Mouse (Mus musculus) liver, embryonic 12.5 days (tissue): ENCODE data around the gene Pcx. TPM values are rescaled to one million over a fixed set of nuclear protein-coding genes. Genes with fewer than 3 reads are reported as not detected.
"Not testable (repeated sequence)": the region's sequence is repeated elsewhere in the genome, so short reads cannot be mapped to it uniquely, and the experiment has no call there.

Experiments
- ATAC-seq: fragments of 200-750 bp; cut with Nextera tagmentation; 2 replicates; pipeline ENCODE4 v1.8.0; 2017; ENCODE audit warnings: moderate number of reproducible peaks, mild to moderate bottlenecking, moderate library complexity
- H3K27ac ChIP-seq: fragments of 300-500 bp; sonication (generic); 2 replicates; pipeline ENCODE4 v1.5.1; 2016; ENCODE audit warnings: mild to moderate bottlenecking
- H3K27me3 ChIP-seq: fragments of 300-500 bp; sonication (generic); replicated peaks from 2 replicates; pipeline ENCODE4 v1.6.1; 2016; ENCODE audit warnings: mild to moderate bottlenecking, moderate library complexity
- H3K36me3 ChIP-seq: fragments of 300-500 bp; sonication (generic); 2 replicates; pipeline ENCODE4 v1.6.1; 2016; ENCODE audit warnings: mild to moderate bottlenecking, moderate library complexity
- H3K4me1 ChIP-seq: fragments of 300-500 bp; sonication (generic); 2 replicates; pipeline ENCODE4 v1.6.1; 2016
- H3K4me2 ChIP-seq: fragments of 300-500 bp; sonication (generic); 2 replicates; pipeline ENCODE4 v1.6.1; 2016; ENCODE audit warnings: mild to moderate bottlenecking, moderate library complexity
- H3K4me3 ChIP-seq: fragments of 300-500 bp; sonication (generic); 2 replicates; pipeline ENCODE4 v1.5.1; 2016; ENCODE audit warnings: mild to moderate bottlenecking, moderate library complexity
- H3K9ac ChIP-seq: fragments of 300-500 bp; sonication (generic); 2 replicates; pipeline ENCODE4 v1.6.1; 2016; ENCODE audit warnings: mild to moderate bottlenecking, moderate library complexity
- H3K9me3 ChIP-seq: fragments of 300-500 bp; sonication (generic); replicated peaks from 2 replicates; pipeline ENCODE4 v1.6.1; 2016; ENCODE audit warnings: mild to moderate bottlenecking, moderate library complexity
- WGBS: fragments of 180-500 bp; shearing (Covaris S2); methylation state at CpG from one replicate; pipeline ENCODE4 v1.1.7; 2016; ENCODE audit not compliant: insufficient replicate concordance; 5-methylcytosine and 5-hydroxymethylcytosine counted together
- polyA plus RNA-seq: library from polyadenylated mRNA; unstranded; fragments of >200 nt; fragmentation: Nextera tagmentation; extraction: Ambion mirVana; gene quantifications from 2 replicates; pipeline ENCODE4 v1.2.1, GENCODE M21; 2016

The Pcx gene
- polyA plus RNA-seq, 1 experiment from 2014 or later, result 34.3 TPM

- peak overlapping the region; percentile 73 for H3K27ac ChIP-seq
- peaks cover 61% of the 10 kb centered on the region for H3K4me1 ChIP-seq
- no peaks in the 10 kb centered on the region for H3K36me3 ChIP-seq
- no peaks in the 10 kb centered on the region for H3K9me3 ChIP-seq
- no peak overlapping the region for H3K4me3 ChIP-seq
- ATAC-seq, result no peak
- peak overlapping the region; percentile 1; the same call in 1 of the 2 replicates for H3K9ac ChIP-seq
- H3K27me3 ChIP-seq, result no peaks in the 10 kb centered on the region; the same call in 1 of the 2 replicates
- WGBS, result 93% methylated on average over 1 of the region's 1 CpGs
- no peak overlapping the region for H3K4me2 ChIP-seq
These were observed 61.4 kb downstream of the Pcx start for GRCm38 (mm10) chr19:4571658-4572057.

GRCm38 (mm10) chr19:4572061-4572460, 61.8 kb downstream of the Pcx start:
- no peaks in the 10 kb centered on the region for H3K36me3 ChIP-seq
- 0 out of 2 replicates have a peak overlapping the region, but pooled peaks have one; percentile 1 for H3K9ac ChIP-seq
- WGBS, result 70% methylated on average over 4 of the region's 4 CpGs
- no peaks in the 10 kb centered on the region for H3K9me3 ChIP-seq
- H3K27ac ChIP-seq, result peak overlapping the region; percentile 73
- H3K4me1 ChIP-seq, result peaks cover 57% of the 10 kb centered on the region
- H3K27me3 ChIP-seq, result no peaks in the 10 kb centered on the region; the same call in 1 of the 2 replicates
- H3K4me3 ChIP-seq, result no peak overlapping the region
- no peak overlapping the region for H3K4me2 ChIP-seq
- ATAC-seq, result no peak

- no peak overlapping the region for H3K4me2 ChIP-seq
- WGBS, result 81% methylated on average over 8 of the region's 8 CpGs
- no peak overlapping the region for H3K9ac ChIP-seq
- no peaks in the 10 kb centered on the region for H3K9me3 ChIP-seq
- H3K4me3 ChIP-seq, result no peak overlapping the region
- ATAC-seq, result no peak
- no peaks in the 10 kb centered on the region for H3K36me3 ChIP-seq
- H3K27me3 ChIP-seq, result no peaks in the 10 kb centered on the region; the same call in 1 of the 2 replicates
- H3K27ac ChIP-seq, result peak overlapping the region; percentile 73; the same call in 1 of the 2 replicates
- peaks cover 53% of the 10 kb centered on the region for H3K4me1 ChIP-seq
These were observed 62.2 kb downstream of the Pcx start for GRCm38 (mm10) chr19:4572467-4572866.

GRCm38 (mm10) chr19:4573241-4573640, 63.0 kb downstream of the Pcx start:
- H3K4me2 ChIP-seq, result no peak overlapping the region
- no peaks in the 10 kb centered on the region; the same call in 1 of the 2 replicates for H3K27me3 ChIP-seq
- no peak overlapping the region for H3K4me3 ChIP-seq
- ATAC-seq, result no peak
- no peak overlapping the region for H3K27ac ChIP-seq
- no peaks in the 10 kb centered on the region for H3K36me3 ChIP-seq
- peaks cover 45% of the 10 kb centered on the region for H3K4me1 ChIP-seq
- H3K9ac ChIP-seq, result no peak overlapping the region
- 86% methylated on average over 1 of the region's 1 CpGs for WGBS
- no peaks in the 10 kb centered on the region for H3K9me3 ChIP-seq

GRCm38 (mm10) chr19:4578799-4579198, 68.5 kb downstream of the Pcx start:
- H3K27ac ChIP-seq, result no peak overlapping the region
- no peaks in the 10 kb centered on the region for H3K36me3 ChIP-seq
- no peak overlapping the region for H3K4me3 ChIP-seq
- no peak for ATAC-seq
- 76% methylated on average over 2 of the region's 2 CpGs for WGBS
- H3K27me3 ChIP-seq, result peaks cover 5% of the 10 kb centered on the region; the same call in 1 of the 2 replicates
- H3K4me2 ChIP-seq, result no peak overlapping the region
- H3K4me1 ChIP-seq, result peaks cover 6% of the 10 kb centered on the region
- no peaks in the 10 kb centered on the region for H3K9me3 ChIP-seq
- H3K9ac ChIP-seq, result no peak overlapping the region

- Histone ChIP-seq H3K27ac (no peak overlapping the region), H3K9me3 (no peaks in the 10 kb centered on the region), H3K4me3 (no peak overlapping the region), H3K4me2 (no peak overlapping the region), H3K27me3 (peaks cover 5% of the 10 kb centered on the region; the same call in 1 of the 2 replicates), H3K36me3 (no peaks in the 10 kb centered on the region), H3K4me1 (peaks cover 6% of the 10 kb centered on the region), H3K9ac (no peak overlapping the region)
- no peak for ATAC-seq
- 64% methylated on average over 5 of the region's 5 CpGs for WGBS
These were observed 69.0 kb downstream of the Pcx start for GRCm38 (mm10) chr19:4579296-4579695.

GRCm38 (mm10) chr19:4583856-4584255, 73.6 kb downstream of the Pcx start:
- 62% methylated on average over 2 of the region's 2 CpGs for WGBS
- H3K4me3 ChIP-seq, result no peak overlapping the region
- H3K27ac ChIP-seq, result no peak overlapping the region
- no peak overlapping the region for H3K4me2 ChIP-seq
- no peaks in the 10 kb centered on the region for H3K36me3 ChIP-seq
- H3K9me3 ChIP-seq, result no peaks in the 10 kb centered on the region
- no peak overlapping the region for H3K9ac ChIP-seq
- H3K4me1 ChIP-seq, result no peaks in the 10 kb centered on the region
- ATAC-seq, result no peak
- H3K27me3 ChIP-seq, result peaks cover 18% of the 10 kb centered on the region

- H3K36me3 ChIP-seq, ATAC-seq, H3K4me2 ChIP-seq, H3K9ac ChIP-seq, H3K27ac ChIP-seq, H3K4me3 ChIP-seq, H3K9me3 ChIP-seq, H3K4me1 ChIP-seq: not testable (repeated sequence)
- H3K27me3 ChIP-seq, result peaks cover 23% of the 10 kb centered on the region
These were observed 76.5 kb downstream of the Pcx start for GRCm38 (mm10) chr19:4586783-4587182.

- no peak overlapping the region for H3K9ac ChIP-seq
- no peaks in the 10 kb centered on the region for H3K9me3 ChIP-seq
- H3K27ac ChIP-seq, result no peak overlapping the region
- no peaks in the 10 kb centered on the region for H3K36me3 ChIP-seq
- H3K4me2 ChIP-seq, result no peak overlapping the region
- no peak overlapping the region for H3K4me3 ChIP-seq
- 55% methylated on average over 2 of the region's 2 CpGs for WGBS
- H3K27me3 ChIP-seq, result peaks cover 23% of the 10 kb centered on the region
- ATAC-seq, result no peak
- H3K4me1 ChIP-seq, result no peaks in the 10 kb centered on the region
These were observed 77.2 kb downstream of the Pcx start for GRCm38 (mm10) chr19:4587426-4587825.

GRCm38 (mm10) chr19:4588430-4588829, 78.2 kb downstream of the Pcx start:
- H3K4me1 ChIP-seq, result no peaks in the 10 kb centered on the region
- no peak overlapping the region for H3K9ac ChIP-seq
- no peak for ATAC-seq
- H3K27ac ChIP-seq, result no peak overlapping the region
- H3K4me3 ChIP-seq, result no peak overlapping the region
- H3K9me3 ChIP-seq, result no peaks in the 10 kb centered on the region
- 42% methylated on average over 3 of the region's 3 CpGs for whole genome bisulfite sequencing
- no peak overlapping the region for H3K4me2 ChIP-seq
- H3K27me3 ChIP-seq, result peaks cover 27% of the 10 kb centered on the region
- no peaks in the 10 kb centered on the region for H3K36me3 ChIP-seq

- no peak overlapping the region for H3K4me3 ChIP-seq
- no peak for ATAC-seq
- H3K4me1 ChIP-seq, result no peaks in the 10 kb centered on the region
- no peaks in the 10 kb centered on the region for H3K36me3 ChIP-seq
- H3K27me3 ChIP-seq, result peaks cover 27% of the 10 kb centered on the region
- no peak overlapping the region for H3K27ac ChIP-seq
- WGBS, result 68% methylated on average over 1 of the region's 1 CpGs
- no peak overlapping the region for H3K4me2 ChIP-seq
- H3K9ac ChIP-seq, result no peak overlapping the region
- H3K9me3 ChIP-seq, result no peaks in the 10 kb centered on the region
These were observed 78.8 kb downstream of the Pcx start for GRCm38 (mm10) chr19:4589081-4589480.

GRCm38 (mm10) chr19:4590025-4590424, 79.8 kb downstream of the Pcx start:
- WGBS, result 76% methylated on average over 3 of the region's 3 CpGs
- H3K27me3 ChIP-seq, result peaks cover 25% of the 10 kb centered on the region
- H3K4me2 ChIP-seq, result no peak overlapping the region
- H3K4me3 ChIP-seq, result no peak overlapping the region
- no peak overlapping the region for H3K27ac ChIP-seq
- H3K9me3 ChIP-seq, result no peaks in the 10 kb centered on the region
- no peaks in the 10 kb centered on the region for H3K36me3 ChIP-seq
- no peak overlapping the region for H3K9ac ChIP-seq
- no peak for ATAC-seq
- H3K4me1 ChIP-seq, result no peaks in the 10 kb centered on the region
